Mouse (Mus musculus): Measurements from ENCODE around the gene Nfkbil1.
A peak's percentile ranks its signal among the peaks of the same experiment; 100 is the strongest.

GRCm38 (mm10) chr17:35235614-35236389, at the start of gene Nfkbil1:
- peak; percentile 83 for TF ChIP-seq POLR2A (IDR thresholded peaks at IDR 0.05; ENCODE audit: control insufficient read depth, low read depth, low read length)
- no peak for TF ChIP-seq CTCF (IDR thresholded peaks at IDR 0.05; ENCODE audit: control insufficient read depth, insufficient read depth, insufficient replicate concordance, low read depth, low read length)
